Mouse (Mus musculus): ENCODE results near the gene Vmn1r3. TPM values are rescaled to one million over a fixed set of nuclear protein-coding genes. Genes with fewer than 3 reads are reported as not detected.

Gene Vmn1r3
- polyA plus RNA-seq (2015; fragmentation: Nextera tagmentation; extraction: Ambion mirVana) = not detected in 2 replicates

GRCm38 (mm10) chr4:3185258-3185657, at the start of gene Vmn1r3:
Gene Vmn1r3 (minus strand): TSS chr4:3185358.

GRCm38 (mm10) chr4:3167020-3167419, 18.1 kb downstream of the Vmn1r3 start, which contains the start of gene Vmn1r2:
Gene Vmn1r2 (plus strand): TSS chr4:3167320.

Other genes with a start within 250 kb of the Vmn1r3 start
- gene Vmn1r2, start 18.0 kb downstream of the Vmn1r3 start, polyA plus RNA-seq (2015; fragmentation: Nextera tagmentation; extraction: Ambion mirVana) = not detected in 2 replicates